10 mouse cellular contexts compared by ENCODE assay signal in the genomic region with DNA sequence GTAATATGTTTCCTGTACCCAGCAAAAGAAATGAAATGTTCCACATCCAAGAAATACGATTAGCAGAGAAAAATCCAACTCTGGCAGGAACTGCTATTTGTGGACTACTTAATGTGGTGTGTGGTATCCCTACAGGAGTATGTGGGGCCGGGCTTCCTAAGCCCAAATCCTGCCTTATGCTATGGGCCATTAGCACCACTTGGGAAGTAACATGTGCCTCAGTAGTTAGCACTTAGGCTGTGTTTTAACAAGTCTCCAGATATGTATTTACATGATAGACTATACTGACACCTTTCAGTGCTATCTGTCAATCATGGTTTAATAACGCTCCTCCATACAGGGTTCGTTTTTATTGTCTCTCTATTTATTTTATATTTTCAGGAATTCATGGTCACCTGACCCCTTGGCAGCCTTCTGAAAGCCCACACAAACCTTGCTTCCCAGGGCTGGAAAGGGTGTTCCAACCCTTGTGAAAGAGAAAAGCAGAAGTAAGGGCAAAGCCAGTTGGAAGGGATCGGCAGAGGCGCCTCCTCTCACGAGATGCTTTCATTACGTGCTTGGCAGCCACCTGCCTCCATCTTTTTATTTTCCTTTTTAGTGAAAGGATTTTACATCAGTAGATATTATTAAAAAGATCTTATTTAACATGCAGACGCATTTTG.
DNase-seq lines count a peak whose midpoint lies in the region; ATAC-seq and TF ChIP-seq lines count a peak whose summit lies in the region.
"Had no signal": no experiment of that assay in that cellular context is flagged by ENCODE, and none has a peak within 500 bp of the region (broad histone marks: within the 10 kb centered on the region; RNA-seq: fewer than 3 reads in every experiment).

No protein-coding gene starts in this region.

- H3K27ac ChIP-seq in limb, embryonic 12.5 days = no peak overlapping the region
- H3K27ac ChIP-seq in limb, embryonic 10.5 days = no peak overlapping the region
- peak overlapping the region; percentile 90 for H3K27ac ChIP-seq in liver, postnatal 0 days (ENCODE audit: low read depth)

- peaks cover 26% of the 10 kb centered on the region for H3K4me1 ChIP-seq in limb, embryonic 12.5 days (replicated peaks)
- H3K4me1 ChIP-seq in limb, embryonic 10.5 days = peaks cover 8% of the 10 kb centered on the region; the same call in 1 of the 2 replicates
- peaks cover 10% of the 10 kb centered on the region for H3K4me1 ChIP-seq in liver, postnatal 0 days (ENCODE audit: insufficient read depth)

- H3K4me2 ChIP-seq in limb, embryonic 12.5 days = no peak overlapping the region
- no peak overlapping the region for H3K4me2 ChIP-seq in liver, postnatal 0 days (ENCODE audit: low read depth, low read length)

- no peak for DNase-seq in cerebellum, adult 11-12 months
- no peak for DNase-seq in limb, embryonic 10.5 days (ENCODE audit: low spot score)
- no peak for DNase-seq in liver, postnatal 0 days
- DNase-seq in adipocyte (ENCODE audit: low spot score) = no peak
- DNase-seq in urinary bladder, adult 2 months (ENCODE audit: low spot score) = no peak
- DNase-seq: kidney, adult 9 months had no signal

- 89% methylated on average over 9 of the region's 9 CpGs for WGBS in limb, embryonic 12.5 days
- 92% methylated on average over 9 of the region's 9 CpGs for WGBS in limb, embryonic 10.5 days
- 81% methylated on average over 9 of the region's 9 CpGs for WGBS in liver, postnatal 0 days (ENCODE audit: insufficient replicate concordance)

- no peak overlapping the region for H3K9ac ChIP-seq in limb, embryonic 12.5 days (replicated peaks)
- no peak overlapping the region for H3K9ac ChIP-seq in liver, postnatal 0 days (replicated peaks)

- H3K9me3 ChIP-seq in limb, embryonic 12.5 days = no peaks in the 10 kb centered on the region
- no peaks in the 10 kb centered on the region for H3K9me3 ChIP-seq in limb, embryonic 10.5 days (replicated peaks)
- H3K9me3 ChIP-seq in liver, postnatal 0 days (ENCODE audit: low read length) = no peaks in the 10 kb centered on the region

- no peak for TF ChIP-seq CTCF in liver, postnatal 0 days (IDR thresholded peaks at IDR 0.05; ENCODE audit: low read depth)

- no peak overlapping the region for H3K4me3 ChIP-seq in limb, embryonic 12.5 days (replicated peaks)
- no peak overlapping the region for H3K4me3 ChIP-seq in limb, embryonic 10.5 days
- no peak overlapping the region for H3K4me3 ChIP-seq in liver, postnatal 0 days (ENCODE audit: low read depth, low read length)
- H3K4me3 ChIP-seq: erythroblast, embryonic 14.5 days had no signal

- no peak for TF ChIP-seq EP300 in liver, postnatal 0 days (IDR thresholded peaks at IDR 0.05; ENCODE audit: low read depth)

- no peaks in the 10 kb centered on the region for H3K27me3 ChIP-seq in limb, embryonic 12.5 days
- H3K27me3 ChIP-seq in limb, embryonic 10.5 days (ENCODE audit: low read depth, poor library complexity, severe bottlenecking) = no peaks in the 10 kb centered on the region
- no peaks in the 10 kb centered on the region for H3K27me3 ChIP-seq in liver, postnatal 0 days (ENCODE audit: insufficient read depth, low read length)

- ATAC-seq in cerebellum, adult (ENCODE audit: insufficient number of reproducible peaks, low FRiP score, low TSS enrichment) = 0 out of 2 replicates have a peak, but pooled peaks have one; percentile 10
- ATAC-seq in limb, embryonic 12.5 days (ENCODE audit: insufficient number of reproducible peaks, insufficient read depth, low FRiP score, low TSS enrichment, low read depth) = peak; percentile 31; the same call in 1 of the 2 replicates
- ATAC-seq in common myeloid progenitor, adult 5-6 weeks (replicated peaks; ENCODE audit: low read depth, poor library complexity, severe bottlenecking) = peak; percentile 84
- no peak for ATAC-seq in liver, postnatal 0 days

- peaks cover 5% of the 10 kb centered on the region; the same call in 1 of the 2 replicates for H3K36me3 ChIP-seq in limb, embryonic 12.5 days
- H3K36me3 ChIP-seq in limb, embryonic 10.5 days = no peaks in the 10 kb centered on the region
- H3K36me3 ChIP-seq in liver, postnatal 0 days (replicated peaks; ENCODE audit: insufficient read depth, low read length) = no peaks in the 10 kb centered on the region
